Mouse (Mus musculus): ENCODE data around the gene Msl2.

DNA sequence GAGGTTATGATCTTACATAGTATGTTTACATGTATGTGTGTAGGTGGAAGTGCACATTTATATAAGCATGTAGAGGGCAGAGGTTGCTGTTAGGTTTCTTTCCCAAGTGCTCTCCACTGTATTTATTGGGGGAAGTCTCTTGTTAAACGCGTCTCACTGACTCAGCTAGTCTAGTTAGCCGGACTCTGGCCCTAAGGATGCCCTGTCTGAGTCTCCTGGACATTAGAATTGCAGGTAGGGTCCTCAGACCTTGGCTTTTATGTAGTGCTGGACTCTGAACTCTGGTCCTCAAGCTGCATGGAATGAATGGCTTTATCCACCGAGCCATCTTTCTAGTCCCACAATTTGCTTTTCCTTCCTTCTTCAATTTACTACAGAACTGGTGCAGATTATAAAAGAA lies 69.7 kb downstream of the Msl2 start:
- TF ChIP-seq POLR2A (IDR thresholded peaks at IDR 0.05; ENCODE audit: borderline replicate concordance, insufficient read depth, low read length) (no peak), CTCF (IDR thresholded peaks at IDR 0.05; ENCODE audit: borderline replicate concordance, insufficient read depth, low read depth, low read length) (no peak)
